Mouse (Mus musculus): ENCODE measurements around the gene Olfr282.
A peak's percentile ranks its signal among the peaks of the same experiment; 100 is the strongest.
"Not testable (repeated sequence)": the region's sequence is repeated elsewhere in the genome, so short reads cannot be mapped to it uniquely, and the experiment has no call there.

Gene Olfr282

DNA sequence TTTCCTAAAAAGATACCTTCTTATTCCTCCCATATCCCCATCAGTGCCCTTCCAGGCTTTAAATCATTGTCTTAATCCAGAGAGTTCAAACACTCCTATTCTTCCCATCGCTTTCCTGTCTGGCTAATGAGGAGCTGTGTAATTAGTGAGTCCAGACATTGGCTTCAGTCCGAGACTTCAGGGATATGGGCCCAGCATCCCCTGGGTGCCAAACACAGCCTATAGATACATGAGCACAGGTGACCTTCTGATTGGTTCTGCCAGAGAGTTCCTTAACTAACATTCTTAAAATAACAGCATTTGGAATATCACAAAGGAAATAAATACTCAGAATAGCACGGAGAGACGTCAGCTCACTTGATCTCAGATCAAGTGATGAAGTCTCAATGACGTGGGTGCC lies at the start of gene Olfr282:
Gene Olfr282, plus strand, starts transcription at position 301 of the 400 bp plus-strand sequence.
- DNase-seq (ENCODE audit: low read depth, low spot score): not testable (repeated sequence)

DNA sequence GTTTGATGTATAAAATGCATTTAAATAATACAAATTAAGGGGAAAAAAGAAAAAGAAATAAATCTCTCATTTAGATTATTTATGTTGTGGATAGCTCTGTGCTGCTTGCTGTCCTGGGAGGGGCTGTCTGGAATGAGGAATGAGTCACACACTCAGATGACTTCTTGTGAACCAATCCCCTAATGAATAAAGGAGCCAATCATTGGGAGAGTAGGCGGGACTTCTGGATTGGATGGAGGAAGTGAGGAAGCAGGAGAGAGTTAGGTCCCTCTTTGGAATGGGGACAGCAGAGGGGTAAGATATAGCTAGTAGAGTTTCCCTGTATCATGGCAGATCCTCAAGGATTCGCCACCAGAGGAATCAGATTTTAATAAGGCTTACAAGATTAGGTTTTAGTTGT lies 43.4 kb upstream of the Olfr282 start:
- peak; percentile 48 for DNase-seq (ENCODE audit: low read depth, low spot score)

DNA sequence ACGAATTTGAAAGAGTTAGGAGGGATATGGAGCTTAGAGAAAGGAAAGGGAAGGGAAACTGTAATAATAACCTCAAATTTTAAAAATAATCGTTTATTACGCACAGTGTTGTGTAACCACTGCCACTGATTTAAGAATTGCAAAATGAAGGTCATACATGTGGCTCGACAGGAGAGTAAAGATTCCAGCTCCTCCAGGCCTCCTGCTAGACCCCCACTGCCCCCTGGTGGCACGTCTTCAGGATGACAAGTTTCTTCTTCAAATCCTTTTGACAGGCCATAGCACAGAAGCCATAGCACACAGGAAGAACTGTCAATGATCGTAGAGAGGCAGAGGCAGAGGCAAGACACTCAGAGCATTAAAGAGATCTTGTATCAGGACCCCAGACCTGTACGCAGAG lies 41.2 kb upstream of the Olfr282 start:
- peak; percentile 73 for DNase-seq (ENCODE audit: low read depth, low spot score)

DNA sequence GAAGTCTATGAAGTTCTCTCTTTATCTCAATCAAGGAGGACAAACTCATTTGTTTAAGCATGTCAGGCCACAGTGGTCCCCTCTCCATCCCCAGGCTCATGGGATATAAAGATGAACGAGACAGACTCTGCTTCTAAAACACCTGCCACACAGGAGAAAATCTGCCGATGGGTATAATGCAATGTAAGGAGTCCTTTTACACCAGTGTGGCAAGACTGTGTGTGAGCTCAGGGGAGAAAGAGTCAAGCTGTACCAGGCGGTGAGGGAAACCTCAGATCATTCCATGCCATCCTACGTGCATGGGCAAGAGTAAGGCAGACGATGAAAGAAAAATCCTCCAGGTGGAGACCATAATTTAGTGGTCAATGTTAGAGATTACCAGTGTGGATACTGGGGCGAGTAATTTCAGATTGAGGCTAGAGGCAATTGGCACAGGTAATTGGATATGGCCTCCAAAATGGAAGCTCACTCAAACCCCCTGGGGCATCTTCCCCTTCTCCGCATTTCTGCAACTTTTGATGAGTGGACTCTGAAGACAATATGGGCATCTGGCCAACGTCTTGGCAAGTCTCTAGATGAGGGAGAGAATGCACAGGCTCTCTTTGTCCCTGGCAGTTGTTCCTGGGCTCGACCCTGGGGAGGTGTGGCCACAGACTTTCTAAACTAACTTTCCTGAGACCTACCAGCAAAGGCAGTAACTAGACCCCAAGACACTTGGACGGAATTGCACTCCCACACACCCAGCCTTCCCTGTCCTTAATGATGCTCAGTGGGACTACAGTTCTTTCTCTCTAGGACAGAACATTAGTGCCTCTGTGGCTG lies 39.7 kb upstream of the Olfr282 start:
- DNase-seq (ENCODE audit: low read depth, low spot score): no peak

DNA sequence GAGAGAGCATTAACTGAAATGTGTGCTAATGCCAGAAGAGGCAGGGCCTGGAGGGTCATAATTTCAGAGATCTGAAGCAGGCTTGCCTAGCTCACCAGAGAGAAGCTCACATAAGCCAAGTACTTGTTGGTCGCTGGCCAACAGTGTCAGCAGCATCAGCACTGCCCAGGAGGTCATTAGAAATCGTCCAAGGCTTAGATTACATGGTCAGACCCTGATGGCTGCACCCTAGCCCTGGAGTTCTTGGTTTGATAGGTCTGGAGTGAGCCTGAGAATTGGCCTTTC lies 39.2 kb upstream of the Olfr282 start:
- no peak for DNase-seq (ENCODE audit: low read depth, low spot score)

DNA sequence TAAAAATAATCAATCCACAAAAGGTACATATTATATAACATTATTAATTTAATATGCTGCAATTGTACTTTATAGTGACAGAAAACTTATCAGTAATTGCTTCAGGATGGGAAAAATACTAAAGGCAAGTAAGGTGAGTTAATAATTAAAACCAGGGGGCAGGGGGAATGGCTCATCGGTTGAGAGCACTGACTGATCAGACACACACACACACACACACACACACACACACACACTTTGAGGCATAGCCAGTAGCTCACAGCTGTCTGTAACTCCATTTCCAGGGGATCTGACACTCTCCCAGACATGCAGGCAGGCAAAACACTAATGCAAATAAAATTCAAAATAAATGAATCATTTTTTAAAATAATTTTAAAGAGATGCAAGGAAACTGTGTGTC lies 33.9 kb upstream of the Olfr282 start:
- no peak for DNase-seq (ENCODE audit: low read depth, low spot score)

DNA sequence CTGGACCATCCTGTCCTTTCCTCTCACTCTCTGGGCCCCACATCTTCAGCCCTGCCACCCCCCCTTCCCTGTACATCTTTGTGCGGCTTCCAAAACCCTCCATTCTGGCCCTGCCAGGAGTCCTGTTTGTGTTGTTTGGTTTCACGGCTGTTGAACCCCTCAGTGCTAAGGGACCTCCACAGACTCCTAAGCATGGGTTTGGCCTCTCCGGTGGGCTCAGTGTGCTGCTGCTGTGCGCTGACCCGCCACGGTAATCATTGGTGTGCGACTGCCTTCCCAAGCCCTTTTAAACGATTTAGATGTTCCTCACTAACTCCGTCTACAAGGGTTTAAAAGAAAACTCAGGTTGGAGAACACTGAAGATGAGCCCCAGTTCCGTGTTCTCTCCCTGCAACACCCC lies 28.7 kb upstream of the Olfr282 start:
- no peak for DNase-seq (ENCODE audit: low read depth, low spot score)

DNA sequence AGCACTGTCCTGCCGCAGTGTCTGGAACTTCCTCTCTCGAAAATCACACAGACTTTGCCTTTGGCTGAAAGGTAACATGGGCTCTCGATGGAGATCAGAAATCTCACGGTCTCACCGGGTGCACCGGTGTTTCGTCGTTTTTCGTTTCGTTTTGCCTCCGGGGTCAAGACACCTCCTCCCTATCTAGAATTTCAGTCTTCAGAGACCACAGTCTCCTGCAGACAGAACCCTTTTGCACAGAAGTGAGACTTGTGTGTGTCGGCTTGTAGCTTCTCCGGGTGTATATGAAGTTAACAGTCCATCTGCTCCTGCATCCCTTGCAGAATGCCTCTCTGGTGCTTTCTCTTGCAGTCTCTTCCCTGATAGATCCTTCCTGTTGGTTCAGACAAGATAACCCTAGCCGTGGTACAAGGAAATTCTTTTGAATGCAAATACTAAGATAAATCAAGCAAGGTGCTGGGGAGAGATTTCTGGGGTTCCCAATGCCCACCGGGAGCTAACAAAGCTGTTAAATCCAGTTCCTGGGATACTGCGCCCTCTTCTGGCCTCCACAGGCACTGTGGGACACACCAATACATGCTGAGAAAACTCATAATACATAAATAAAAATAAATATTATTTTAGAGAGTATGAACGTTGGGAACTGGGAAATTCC lies 22.5 kb upstream of the Olfr282 start:
- no peak for DNase-seq (ENCODE audit: low read depth, low spot score)

DNA sequence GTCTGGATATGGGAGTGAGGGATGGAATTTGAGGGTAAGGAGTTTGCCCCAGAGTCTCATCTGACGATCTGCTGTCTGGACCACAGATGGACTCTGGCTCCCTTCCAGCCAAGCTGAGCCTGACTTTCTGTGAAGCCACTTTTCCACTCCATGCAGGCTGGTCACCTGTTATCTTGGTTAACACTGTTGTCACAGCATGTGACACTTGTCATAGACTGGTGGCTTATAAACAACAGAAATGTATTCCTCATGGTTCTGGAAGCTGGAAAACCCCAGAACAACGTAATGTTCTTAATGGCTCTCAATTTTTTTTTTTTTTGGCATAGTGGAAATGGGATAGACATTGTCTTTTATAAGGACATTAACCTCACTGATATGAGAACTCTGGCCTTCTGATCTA lies 21.4 kb upstream of the Olfr282 start:
- no peak for DNase-seq (ENCODE audit: low read depth, low spot score)

DNA sequence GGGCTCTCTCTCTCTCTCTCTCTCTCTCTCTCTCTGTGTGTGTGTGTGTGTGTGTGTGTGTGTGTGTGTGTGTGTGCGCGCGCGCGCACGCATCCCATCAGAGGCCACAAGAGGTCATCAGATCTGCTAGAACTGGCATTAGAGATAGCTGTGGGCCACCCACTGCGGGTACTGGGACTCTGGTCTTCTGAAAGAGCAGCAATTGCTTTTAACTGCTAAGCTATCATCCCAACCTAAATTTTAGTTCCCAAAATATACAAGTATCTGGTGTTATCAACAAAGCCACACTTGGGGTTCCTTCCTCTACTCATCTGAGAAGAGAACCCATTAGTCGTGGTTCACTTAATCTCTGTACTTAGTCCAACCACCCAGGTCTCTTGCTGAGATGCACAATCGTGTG lies 20.8 kb upstream of the Olfr282 start:
- no peak for DNase-seq (ENCODE audit: low read depth, low spot score)

DNA sequence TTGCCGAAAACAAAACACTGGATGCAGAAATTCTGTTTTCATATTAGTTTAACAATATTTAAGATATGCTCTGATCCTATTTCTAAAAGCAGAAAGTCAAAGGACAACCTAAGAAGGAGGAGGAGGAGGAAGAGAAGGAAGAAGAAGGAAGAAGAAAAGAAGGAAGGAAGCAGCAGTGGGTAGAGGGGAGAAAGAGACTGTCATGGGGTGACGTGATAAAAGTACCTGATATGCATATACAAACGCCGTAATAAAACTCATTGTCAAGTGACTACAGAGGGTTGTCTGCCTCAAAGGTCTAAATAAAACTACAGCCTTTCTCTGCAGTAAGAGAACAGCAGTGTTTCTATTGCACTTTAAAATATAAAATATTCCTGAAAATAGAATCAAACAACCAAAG lies 15.0 kb upstream of the Olfr282 start:
- no peak for DNase-seq (ENCODE audit: low read depth, low spot score)

DNA sequence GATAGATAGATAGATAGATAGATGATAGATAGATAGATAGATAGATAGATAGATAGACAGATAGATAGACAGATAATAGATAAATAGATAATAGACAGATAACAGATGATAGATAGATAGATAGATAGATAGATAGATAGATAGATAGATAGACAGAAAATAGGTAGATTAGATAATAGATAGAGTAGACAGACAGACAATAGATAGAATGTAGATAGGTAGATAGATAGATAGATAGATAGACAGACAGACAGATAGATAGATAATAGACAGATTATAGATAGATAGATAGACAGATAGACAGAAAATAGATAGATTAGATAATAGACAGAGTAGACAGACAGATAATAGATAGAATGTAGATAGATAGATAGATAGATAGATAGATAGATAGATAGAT lies 14.2 kb upstream of the Olfr282 start:
- not testable (repeated sequence) for DNase-seq (ENCODE audit: low read depth, low spot score)

DNA sequence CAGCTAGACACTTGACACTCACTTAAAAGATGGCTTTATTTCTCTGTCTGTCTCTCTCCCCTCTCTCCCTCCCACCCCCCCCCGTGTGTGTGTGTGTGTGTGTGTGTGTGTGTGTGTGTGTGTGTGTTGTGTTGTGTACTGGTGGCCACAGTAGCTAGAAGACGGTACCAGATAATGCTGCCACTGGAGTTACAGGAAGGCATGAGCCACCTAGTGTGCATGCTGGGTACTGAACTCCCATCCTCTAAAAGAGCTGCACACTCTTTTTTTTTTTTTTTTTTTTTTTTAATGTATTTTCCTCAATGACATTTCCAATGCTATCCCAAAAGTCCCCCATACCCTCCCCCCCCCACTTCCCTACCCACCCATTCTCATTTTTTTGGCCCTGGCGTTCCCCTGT lies 13.7 kb upstream of the Olfr282 start:
- peak; percentile 43 for DNase-seq (ENCODE audit: low read depth, low spot score)

DNA sequence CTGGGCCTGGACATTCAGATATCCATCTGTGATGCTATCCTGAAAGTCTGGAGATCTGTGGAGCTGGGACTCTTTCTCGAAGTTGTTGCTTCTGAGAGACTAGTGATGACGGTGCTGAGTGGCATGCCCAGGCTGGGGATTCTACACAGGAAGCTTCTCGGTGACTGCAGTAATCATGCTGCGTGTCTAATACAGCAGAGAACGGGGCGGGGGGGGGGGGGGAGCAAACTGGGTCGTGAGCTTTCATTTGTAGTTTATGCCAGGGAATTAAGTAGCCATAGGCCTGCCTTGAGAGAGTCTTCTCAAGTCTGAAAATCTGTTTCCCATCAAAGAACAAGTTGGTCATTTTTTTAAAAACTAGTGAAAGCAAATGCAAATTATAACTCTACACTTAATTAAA lies 12.9 kb upstream of the Olfr282 start:
- no peak for DNase-seq (ENCODE audit: low read depth, low spot score)

DNA sequence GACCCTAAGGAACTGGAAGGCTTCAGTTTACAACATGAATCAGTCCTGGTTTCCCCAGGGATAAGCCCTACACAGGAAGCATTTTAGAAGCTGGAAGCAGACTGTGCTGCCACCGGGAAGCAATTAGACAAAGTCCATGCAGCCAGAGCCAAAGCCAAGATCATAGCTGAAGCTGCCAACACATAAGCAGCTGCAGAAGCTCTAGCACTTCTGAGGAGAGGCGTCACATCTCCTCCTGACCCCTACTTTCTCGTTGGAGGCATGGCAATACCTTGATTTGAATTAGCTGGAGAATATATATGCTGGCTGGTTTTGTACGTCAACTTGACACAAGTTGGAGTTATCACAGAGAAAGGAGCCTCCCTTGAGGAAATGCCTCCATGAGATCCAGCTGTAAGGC lies 10.1 kb upstream of the Olfr282 start:
- no peak for DNase-seq (ENCODE audit: low read depth, low spot score)

DNA sequence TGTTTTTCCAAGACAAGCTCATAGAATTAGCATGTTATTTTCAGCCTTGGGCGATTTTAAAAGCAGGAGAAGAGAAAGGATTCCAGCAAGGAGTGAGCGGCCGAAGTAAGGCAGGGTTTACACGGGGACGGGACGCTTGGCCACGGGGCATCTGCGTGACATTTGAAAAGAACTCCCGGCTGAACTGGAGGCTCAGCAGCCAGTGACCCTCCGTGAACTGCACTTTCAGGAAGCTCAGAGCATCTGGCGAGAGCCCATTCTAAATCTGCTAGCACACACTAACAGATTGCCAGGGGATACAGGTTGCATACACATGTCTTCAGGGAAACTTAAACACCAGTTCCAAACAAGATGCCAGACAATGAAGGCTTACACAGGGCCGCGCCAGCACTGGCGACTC lies 6.7 kb upstream of the Olfr282 start:
- DNase-seq (ENCODE audit: low read depth, low spot score): no peak

DNA sequence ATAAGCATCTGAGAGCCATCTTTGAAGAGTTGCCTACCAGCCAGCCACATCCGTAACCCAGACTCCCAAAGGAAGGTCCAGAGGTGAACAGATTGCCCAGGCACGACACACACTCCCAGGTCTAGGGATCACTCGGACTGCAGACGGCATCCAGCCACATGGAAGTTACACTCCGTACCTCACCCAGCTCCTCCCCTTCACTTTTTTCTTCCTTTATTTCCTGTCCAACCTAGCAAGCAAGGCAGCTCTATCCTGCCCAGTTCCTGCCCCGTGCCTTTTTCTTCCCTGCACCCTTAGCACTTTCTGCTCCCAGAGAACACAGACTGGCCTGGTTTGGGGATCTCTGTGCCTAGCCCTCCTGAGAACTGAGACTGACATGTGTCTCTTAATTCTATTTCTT lies 6.3 kb upstream of the Olfr282 start:
- no peak for DNase-seq (ENCODE audit: low read depth, low spot score)

DNA sequence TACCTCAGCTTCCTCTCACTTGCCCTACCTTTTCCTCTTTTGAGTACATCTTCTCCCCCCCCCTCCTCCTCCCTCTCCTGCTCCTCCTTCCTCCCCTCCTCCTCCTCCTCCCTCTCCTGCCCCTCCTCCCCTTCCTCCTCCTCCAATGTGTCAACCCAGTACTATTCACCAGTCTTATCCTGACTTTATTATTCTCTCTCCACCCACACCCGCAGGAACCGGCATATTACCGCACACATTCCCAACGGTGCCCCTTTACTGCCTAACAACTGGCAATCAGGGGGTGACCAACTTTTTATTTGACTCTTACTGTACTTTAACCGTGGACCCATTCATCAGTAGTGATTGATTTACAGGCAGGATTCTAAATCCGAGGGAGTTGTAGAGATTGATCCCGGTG lies 5.8 kb upstream of the Olfr282 start:
- no peak for DNase-seq (ENCODE audit: low read depth, low spot score)

DNA sequence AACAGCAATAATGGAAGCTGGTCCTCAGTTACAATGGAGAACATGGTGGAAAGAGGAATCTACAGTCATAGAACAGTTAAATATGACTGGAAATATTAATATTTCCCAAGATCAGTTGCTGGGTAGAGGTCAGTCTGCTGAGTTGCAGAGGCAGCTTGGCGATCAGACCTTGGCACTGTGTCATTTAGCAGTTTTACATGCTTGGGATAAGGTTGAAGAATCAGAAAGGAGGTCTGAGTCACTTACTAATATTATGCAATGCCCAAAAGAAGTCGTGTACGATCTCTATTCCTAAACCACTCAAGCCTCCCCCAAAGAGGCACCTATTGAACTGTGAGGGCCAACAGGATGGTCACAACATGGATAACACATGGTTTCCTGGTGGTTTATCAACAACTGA lies 13.5 kb downstream of the Olfr282 start:
- DNase-seq (ENCODE audit: low read depth, low spot score): no peak

DNA sequence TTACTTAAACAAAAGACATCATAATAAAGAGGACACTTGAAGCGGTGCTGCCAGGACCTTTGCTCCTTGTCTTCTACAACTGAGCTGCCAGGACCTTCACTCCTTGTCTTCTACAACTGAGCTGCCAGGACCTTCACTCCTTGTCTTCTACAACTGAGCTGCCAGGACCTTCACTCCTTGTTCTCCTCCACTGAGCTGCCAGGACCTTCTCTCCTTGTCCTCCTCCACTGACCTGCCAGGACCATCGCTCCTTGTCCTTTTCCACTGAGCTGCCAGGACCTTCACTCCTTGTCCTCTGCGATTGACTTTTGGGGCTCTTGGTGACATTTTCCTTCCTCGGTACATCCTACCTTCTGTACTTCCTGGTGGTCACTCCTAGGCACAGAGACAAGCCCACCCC lies 17.5 kb downstream of the Olfr282 start:
- peak; percentile 86 for DNase-seq (ENCODE audit: low read depth, low spot score)

DNA sequence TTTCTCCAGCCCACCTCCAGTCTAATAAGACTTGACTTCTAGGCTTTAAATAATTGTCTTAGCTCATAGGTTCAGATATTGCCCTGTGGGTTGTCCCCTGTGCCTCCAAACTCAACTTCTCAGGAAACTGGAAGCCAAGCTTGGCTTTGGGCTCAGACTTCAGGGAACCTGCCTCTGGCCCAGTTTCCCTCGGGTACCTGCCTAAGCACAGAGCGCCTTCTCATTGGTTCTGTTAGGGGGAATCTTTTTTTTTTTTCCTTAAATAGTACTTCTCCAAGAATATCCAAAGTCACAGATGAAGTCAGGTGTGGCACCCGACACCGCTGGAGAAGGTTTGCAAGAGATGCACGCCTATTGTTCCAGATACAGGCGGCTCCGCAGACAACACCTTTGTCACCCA lies 21.3 kb downstream of the Olfr282 start, which contains the start of gene Olfr281:
Gene Olfr281, plus strand, starts transcription at position 301 of the 400 bp plus-strand sequence.
- no peak for DNase-seq (ENCODE audit: low read depth, low spot score)

DNA sequence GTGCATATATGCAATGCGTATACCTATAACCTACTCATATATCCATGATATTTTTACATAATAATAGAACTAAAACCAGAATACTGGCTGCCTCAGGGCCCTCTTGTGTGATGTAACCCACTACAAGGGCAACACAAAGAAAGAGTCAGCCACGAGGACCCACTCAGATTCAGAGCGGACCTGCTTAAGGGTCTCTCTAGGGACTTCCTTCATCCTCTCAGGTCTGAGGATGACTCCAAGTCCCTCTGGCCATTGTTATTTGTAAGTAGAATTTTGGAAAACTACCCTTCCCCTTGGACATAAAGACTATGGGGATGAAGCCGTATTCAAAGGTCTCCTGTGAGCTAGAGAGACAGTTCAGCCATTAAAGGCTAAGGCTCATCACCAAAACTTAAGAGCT lies 38.6 kb downstream of the Olfr282 start, which contains the start of gene OR5BS1P:
Gene OR5BS1P, plus strand, starts transcription at position 301 of the 400 bp plus-strand sequence.
- no peak for DNase-seq (ENCODE audit: low read depth, low spot score)

DNA sequence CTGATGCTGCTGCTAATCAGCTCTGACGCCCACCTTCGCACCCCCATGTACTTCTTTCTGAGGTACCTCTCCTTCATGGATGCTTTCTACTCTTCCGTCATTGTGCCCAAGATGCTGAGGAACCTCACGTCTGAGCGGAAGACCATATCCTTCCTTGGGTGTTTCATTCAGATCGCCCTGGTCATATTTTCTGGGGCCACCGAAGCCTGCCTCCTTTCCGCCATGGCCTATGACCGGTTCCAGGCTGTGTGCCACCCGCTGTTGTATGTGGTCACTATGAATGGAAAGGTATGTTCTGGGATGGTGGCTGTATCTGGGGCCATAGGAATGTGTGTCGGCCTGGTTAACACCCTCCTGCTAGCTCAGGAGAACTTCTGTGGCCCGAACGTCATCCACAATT lies 40.5 kb downstream of the Olfr282 start:
- no peak for DNase-seq (ENCODE audit: low read depth, low spot score)
